Mouse (Mus musculus) small intestine, adult 2 months (tissue): ENCODE measurements at regions not wholly inside any gene's neighbourhood (a gene's known extent, or its start where the extent isn't known, plus 50 kb on each side); places are given as distances from the start of the nearest gene placed in this dataset.

Experiments
- H3K27ac ChIP-seq: fragments of 200-500 bp; 2 replicates; pipeline ENCODE4 v1.5.1; 2012; ENCODE audit warnings: low read depth, low read length, control low read depth, inconsistent platforms; ENCODE audit not compliant: insufficient read depth
- H3K27me3 ChIP-seq: fragments of 200-500 bp; 2 replicates; pipeline ENCODE4 v1.6.1; 2012; ENCODE audit warnings: mild to moderate bottlenecking, moderate library complexity, low read length, inconsistent platforms; ENCODE audit not compliant: control insufficient read depth, insufficient read depth
- H3K36me3 ChIP-seq: fragments of 200-500 bp; 2 replicates; pipeline ENCODE4 v1.6.1; 2012; ENCODE audit warnings: mild to moderate bottlenecking, low read length, control low read depth, inconsistent platforms; ENCODE audit not compliant: control insufficient read depth, insufficient read depth
- H3K4me1 ChIP-seq: fragments of 200-500 bp; 2 replicates; pipeline ENCODE4 v1.6.1; 2012; ENCODE audit warnings: low read length, inconsistent platforms, mixed read lengths; ENCODE audit not compliant: control insufficient read depth, insufficient read depth, insufficient read length
- H3K4me3 ChIP-seq: fragments of 200-500 bp; 2 replicates; pipeline ENCODE4 v1.5.1; 2012; ENCODE audit warnings: low read depth, mild to moderate bottlenecking, control low read depth, inconsistent platforms, low read length, moderate library complexity
- CTCF ChIP-seq: fragments of 200-500 bp; IDR thresholded peaks from 2 replicates; pipeline ENCODE4 v1.5.1; 2012; ENCODE audit warnings: low read depth, mild to moderate bottlenecking, control low read depth, inconsistent platforms, low read length, moderate library complexity, mixed read lengths; ENCODE audit not compliant: insufficient replicate concordance, insufficient read length; ENCODE audit errors: extremely low read depth
- POLR2A ChIP-seq: fragments of 200-500 bp; IDR thresholded peaks from 2 replicates; pipeline ENCODE4 v1.6.1; 2012; ENCODE audit warnings: low read depth, mild to moderate bottlenecking, control low read depth, inconsistent platforms, low read length, moderate library complexity
- WGBS: fragments of 180-500 bp; shearing (Covaris S2); methylation state at CpG from one replicate; pipeline ENCODE4 v1.1.7; 2018; 5-methylcytosine and 5-hydroxymethylcytosine counted together

DNA sequence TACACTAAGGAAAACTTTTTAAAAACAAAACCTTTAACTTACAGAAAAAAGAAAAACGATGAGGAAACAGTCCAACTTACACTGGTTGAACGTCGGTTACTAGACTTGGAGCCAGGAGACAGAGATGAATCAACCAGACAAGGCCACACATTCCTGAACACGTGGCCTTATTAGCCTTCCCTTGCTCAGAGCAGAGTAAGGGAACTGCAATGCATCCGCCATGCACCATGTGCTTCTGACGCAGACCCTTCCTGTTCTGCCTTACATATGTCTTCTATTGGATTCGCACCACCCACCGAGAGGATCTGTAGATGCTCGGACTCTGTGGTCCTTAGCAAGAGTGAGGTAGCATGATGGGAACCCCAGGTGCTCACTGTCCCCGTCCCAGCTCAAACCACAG, 336.2 kb upstream of the Zfp637 start:
- Histone ChIP-seq H3K27me3 (no peaks in the 10 kb centered on the region), H3K4me1 (no peaks in the 10 kb centered on the region), H3K4me3 (no peak overlapping the region), H3K27ac (no peak overlapping the region), H3K36me3 (no peaks in the 10 kb centered on the region)
- TF ChIP-seq CTCF (no peak), POLR2A (no peak)
- 83% methylated on average over 10 of the region's 10 CpGs for WGBS

DNA sequence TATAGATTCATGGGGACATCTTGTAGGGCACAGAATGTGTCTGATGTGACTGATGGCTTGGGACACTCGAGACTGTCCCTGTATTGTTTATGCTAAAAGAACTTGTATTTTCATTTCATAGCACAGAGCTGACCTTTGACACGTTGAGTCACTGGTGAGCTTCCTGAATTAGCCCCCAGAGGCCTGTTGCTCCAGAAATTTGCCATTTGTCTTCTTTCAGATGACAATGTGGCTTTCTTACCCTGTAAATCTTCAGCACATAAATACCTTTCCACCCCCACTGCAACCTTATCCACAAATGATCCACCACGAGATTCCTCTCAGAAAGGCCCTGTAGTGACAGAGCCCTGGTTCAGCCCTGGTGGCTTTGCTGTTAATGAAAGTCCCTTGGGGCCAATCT, 335.5 kb upstream of the Zfp637 start:
- no peaks in the 10 kb centered on the region for H3K27me3 ChIP-seq
- 44% methylated on average over 3 of the region's 3 CpGs for WGBS

DNA sequence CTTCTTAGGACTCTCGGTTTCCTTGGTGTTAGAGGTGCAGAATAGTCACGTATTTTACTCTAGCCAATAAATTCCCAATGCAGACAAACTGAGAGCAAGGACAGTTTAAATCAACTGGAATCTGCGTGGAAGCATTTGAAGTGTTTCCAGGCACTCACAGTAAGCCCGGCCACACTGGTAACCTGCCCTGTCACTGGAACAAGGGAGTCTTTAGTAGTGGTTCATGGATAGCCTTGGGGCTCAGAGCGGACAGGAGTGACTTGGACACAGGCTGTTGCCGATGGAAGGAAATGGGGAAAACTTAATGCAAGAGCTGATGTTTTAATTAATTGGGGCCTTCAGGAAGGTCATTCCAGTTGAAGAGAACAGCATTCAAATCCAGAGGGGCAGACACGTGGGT, 334.4 kb upstream of the Zfp637 start:
- 89% methylated on average over 7 of the region's 7 CpGs for WGBS
- H3K4me1 ChIP-seq = no peaks in the 10 kb centered on the region
- H3K36me3 ChIP-seq = no peaks in the 10 kb centered on the region
- TF ChIP-seq POLR2A = no peak
- no peak for TF ChIP-seq CTCF
- H3K27ac ChIP-seq = no peak overlapping the region
- H3K27me3 ChIP-seq = no peaks in the 10 kb centered on the region
- H3K4me3 ChIP-seq = no peak overlapping the region

More for the DNA sequence above, 335.5 kb upstream of the Zfp637 start:
- H3K27ac ChIP-seq = no peak overlapping the region
- no peaks in the 10 kb centered on the region for H3K4me1 ChIP-seq
- H3K36me3 ChIP-seq = no peaks in the 10 kb centered on the region
- TF ChIP-seq CTCF (no peak), POLR2A (no peak)
- no peak overlapping the region for H3K4me3 ChIP-seq

DNA sequence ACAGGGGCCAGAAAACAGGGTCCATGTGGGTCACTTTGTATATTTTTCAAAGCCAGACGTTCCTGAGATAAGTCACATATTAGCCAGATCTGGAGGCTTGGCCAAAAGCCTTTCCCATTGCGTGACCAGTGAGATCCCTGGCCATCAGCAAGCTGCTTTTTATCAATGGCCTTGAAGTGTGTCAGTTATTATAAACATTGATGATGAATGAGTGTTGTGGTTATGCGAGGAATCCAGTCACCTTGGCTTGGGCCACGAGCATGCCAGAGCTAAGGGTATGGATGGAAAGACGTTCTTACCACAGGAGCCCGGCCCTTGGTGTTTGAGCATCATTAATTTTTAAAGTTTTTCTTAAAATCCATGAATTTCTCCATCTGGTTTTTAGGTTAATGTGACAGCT, 332.1 kb upstream of the Zfp637 start:
- Histone ChIP-seq H3K4me1 (no peaks in the 10 kb centered on the region), H3K36me3 (no peaks in the 10 kb centered on the region), H3K27ac (no peak overlapping the region), H3K27me3 (no peaks in the 10 kb centered on the region), H3K4me3 (no peak overlapping the region)
- 45% methylated on average over 6 of the region's 6 CpGs for WGBS
- no peak for TF ChIP-seq CTCF
- TF ChIP-seq POLR2A = no peak

DNA sequence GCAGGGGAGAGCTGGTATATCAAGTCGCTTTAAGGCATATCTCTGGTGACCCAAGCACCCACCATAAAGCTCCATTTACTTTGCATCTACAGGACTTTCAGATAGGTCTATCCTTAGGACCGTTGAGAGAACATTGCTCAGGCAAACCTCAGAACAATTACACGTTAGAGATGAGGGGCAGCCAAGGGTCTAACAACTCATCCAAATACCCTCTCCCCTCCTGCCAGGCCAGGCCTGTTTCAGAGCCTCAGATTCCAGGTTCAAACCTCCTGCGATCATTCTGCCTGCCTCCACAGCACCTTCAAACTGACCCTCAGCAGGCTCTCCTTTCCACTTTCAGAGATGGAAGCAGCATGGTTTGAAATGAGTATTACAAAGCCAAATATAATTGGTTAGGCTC, 331.0 kb upstream of the Zfp637 start:
- TF ChIP-seq CTCF = no peak
- TF ChIP-seq POLR2A = no peak

DNA sequence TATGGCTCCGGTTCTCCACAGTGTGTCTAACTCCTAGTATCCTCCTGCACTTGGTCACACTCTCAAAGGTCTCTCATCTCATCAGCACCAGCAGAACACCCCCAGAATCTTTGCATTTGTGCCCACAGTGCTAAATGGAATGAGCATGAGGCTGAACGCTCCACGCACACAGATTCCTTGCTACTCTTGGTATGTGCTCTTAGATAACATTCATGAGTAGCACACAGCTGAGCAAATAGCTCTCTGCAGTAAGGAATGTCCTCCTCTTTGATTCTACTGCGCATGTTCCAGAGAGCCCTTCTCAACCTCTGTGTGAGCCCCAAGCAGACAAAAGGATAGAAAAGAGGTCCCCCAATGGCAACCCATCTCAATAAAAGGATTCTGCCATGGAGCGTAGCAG, 326.1 kb upstream of the Zfp637 start:
- no peaks in the 10 kb centered on the region for H3K36me3 ChIP-seq

More for the DNA sequence above, 331.0 kb upstream of the Zfp637 start:
- Histone ChIP-seq H3K36me3 (no peaks in the 10 kb centered on the region), H3K4me1 (no peaks in the 10 kb centered on the region), H3K27ac (no peak overlapping the region), H3K27me3 (no peaks in the 10 kb centered on the region), H3K4me3 (no peak overlapping the region)
- 78% methylated on average over 4 of the region's 4 CpGs for WGBS

DNA sequence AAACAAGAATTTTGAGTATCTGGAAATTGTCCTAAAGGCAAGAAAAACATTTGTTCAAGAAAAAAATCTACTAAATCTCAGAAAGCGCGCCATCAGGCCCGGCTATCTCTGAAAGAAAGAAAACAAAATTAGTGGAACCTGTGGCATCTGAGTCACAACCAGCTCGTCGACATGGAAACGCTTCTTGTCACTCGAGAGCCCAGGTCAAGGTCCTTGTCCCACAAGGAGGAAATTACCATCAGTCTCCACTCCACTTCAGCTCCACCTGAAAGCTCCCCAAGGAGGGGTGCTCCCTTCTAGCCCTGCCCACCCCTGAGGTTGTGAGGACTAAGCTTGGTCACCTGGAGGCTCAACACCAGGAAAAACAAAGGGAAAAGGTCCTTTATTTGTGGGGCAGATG, 324.1 kb upstream of the Zfp637 start:
- no peaks in the 10 kb centered on the region for H3K4me1 ChIP-seq
- no peaks in the 10 kb centered on the region for H3K36me3 ChIP-seq
- TF ChIP-seq CTCF = no peak
- TF ChIP-seq POLR2A = no peak
- H3K27me3 ChIP-seq = no peaks in the 10 kb centered on the region
- H3K4me3 ChIP-seq = no peak overlapping the region
- 32% methylated on average over 7 of the region's 7 CpGs for WGBS
- no peak overlapping the region for H3K27ac ChIP-seq

More for the DNA sequence above, 326.1 kb upstream of the Zfp637 start:
- no peak overlapping the region for H3K4me3 ChIP-seq
- no peak for TF ChIP-seq CTCF
- TF ChIP-seq POLR2A = no peak
- H3K4me1 ChIP-seq = no peaks in the 10 kb centered on the region
- no peaks in the 10 kb centered on the region for H3K27me3 ChIP-seq
- no peak overlapping the region for H3K27ac ChIP-seq
- WGBS = 72% methylated on average over 5 of the region's 5 CpGs

DNA sequence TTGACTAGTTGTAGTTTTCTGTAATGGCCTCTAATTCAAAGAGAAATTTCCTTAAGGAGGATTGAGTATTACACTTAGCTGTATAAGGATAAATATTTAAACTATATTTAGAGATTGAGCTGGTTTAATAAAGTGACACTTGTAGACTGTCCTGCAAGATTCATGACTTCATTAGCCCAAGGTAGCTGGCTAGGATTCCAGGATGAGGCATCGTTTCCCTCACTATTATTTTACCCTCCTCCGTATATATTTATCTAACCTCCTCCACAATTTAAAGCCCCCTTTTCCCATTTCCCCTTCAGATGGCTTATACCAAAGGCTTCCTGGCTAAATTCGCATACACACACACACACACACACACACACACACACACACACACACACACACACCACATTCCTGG, 322.0 kb upstream of the Zfp637 start:
- no peak for TF ChIP-seq CTCF
- no peak for TF ChIP-seq POLR2A
- WGBS = 65% methylated on average over 3 of the region's 3 CpGs

More for the DNA sequence above, 322.0 kb upstream of the Zfp637 start:
- Histone ChIP-seq H3K4me1 (no peaks in the 10 kb centered on the region), H3K27ac (no peak overlapping the region), H3K4me3 (no peak overlapping the region), H3K36me3 (no peaks in the 10 kb centered on the region), H3K27me3 (no peaks in the 10 kb centered on the region)
